9 mouse cellular contexts compared by ENCODE assay signal in genomic region chr17:83353011-83353410, GRCm38 (mm10). TPM values are rescaled to one million over a fixed set of nuclear protein-coding genes. Genes with fewer than 3 reads are reported as not detected.
A peak's percentile ranks its signal among the peaks of the same experiment; 100 is the strongest.
DNase-seq lines count a peak whose midpoint lies in the region; ATAC-seq and TF ChIP-seq lines count a peak whose summit lies in the region.
"Had no signal": no experiment of that assay in that cellular context is flagged by ENCODE, and none has a peak within 500 bp of the region (broad histone marks: within the 10 kb centered on the region; RNA-seq: fewer than 3 reads in every experiment).

No protein-coding gene starts in this region.

- DNase-seq in left cerebral cortex, adult 2 months (ENCODE audit: extremely low spot score in 1 of 2, low spot score in 2 of 2) = no peak
- DNase-seq in left cerebral cortex, postnatal 36 days (ENCODE audit: low spot score in 2 of 2) = no peak
- no peak for DNase-seq in left cerebral cortex, postnatal 14 days (ENCODE audit: low spot score in 2 of 2)
- no peak for DNase-seq in cerebellum, adult 11-12 months
- no peak for DNase-seq in left cerebral cortex, adult 11 months (ENCODE audit: low spot score)

- 5% methylated on average over 5 of the region's 5 CpGs for WGBS in embryonic facial prominence, embryonic 13.5 days
- WGBS in intestine, embryonic 16.5 days = 32% methylated on average over 5 of the region's 5 CpGs
- WGBS in neural tube, embryonic 13.5 days = 13% methylated on average over 5 of the region's 5 CpGs

- no peak for TF ChIP-seq CTCF in left cerebral cortex, adult 2 months (IDR thresholded peaks at IDR 0.05)

- no peak for ATAC-seq in embryonic facial prominence, embryonic 13.5 days (ENCODE audit: insufficient number of reproducible peaks, insufficient read depth, low FRiP score, low TSS enrichment, low read depth)
- ATAC-seq in intestine, embryonic 16.5 days = no peak
- ATAC-seq in neural tube, embryonic 13.5 days (ENCODE audit: low read depth) = no peak
- ATAC-seq: activated CD4-positive, CD25-positive, alpha-beta regulatory T cell, adult 4 months had no signal

- H3K9me3 ChIP-seq in embryonic facial prominence, embryonic 13.5 days = no peaks in the 10 kb centered on the region
- H3K9me3 ChIP-seq in intestine, embryonic 16.5 days (ENCODE audit: control insufficient read depth, low read length) = no peaks in the 10 kb centered on the region
- H3K9me3 ChIP-seq in neural tube, embryonic 13.5 days = no peaks in the 10 kb centered on the region

- no peaks in the 10 kb centered on the region for H3K27me3 ChIP-seq in embryonic facial prominence, embryonic 13.5 days
- no peaks in the 10 kb centered on the region for H3K27me3 ChIP-seq in intestine, embryonic 16.5 days (replicated peaks; ENCODE audit: control insufficient read depth, insufficient read depth, low read length)
- no peaks in the 10 kb centered on the region for H3K27me3 ChIP-seq in neural tube, embryonic 13.5 days

- peaks cover 31% of the 10 kb centered on the region for H3K4me1 ChIP-seq in embryonic facial prominence, embryonic 13.5 days
- H3K4me1 ChIP-seq in intestine, embryonic 16.5 days (ENCODE audit: control insufficient read depth, insufficient read depth, low read length) = peaks cover 19% of the 10 kb centered on the region
- peaks cover 31% of the 10 kb centered on the region for H3K4me1 ChIP-seq in neural tube, embryonic 13.5 days (replicated peaks)

- H3K4me2 ChIP-seq in embryonic facial prominence, embryonic 13.5 days = peak overlapping the region; percentile 67
- H3K4me2 ChIP-seq in intestine, embryonic 16.5 days (ENCODE audit: low read depth, low read length) = peak overlapping the region; percentile 39
- peak overlapping the region; percentile 90 for H3K4me2 ChIP-seq in neural tube, embryonic 13.5 days

- H3K9ac ChIP-seq in embryonic facial prominence, embryonic 13.5 days = 0 out of 2 replicates have a peak overlapping the region, but pooled peaks have one; percentile 59
- H3K9ac ChIP-seq in intestine, embryonic 16.5 days (ENCODE audit: low read depth, low read length) = no peak overlapping the region; the same call in 1 of the 2 replicates
- H3K9ac ChIP-seq in neural tube, embryonic 13.5 days = peak overlapping the region; percentile 47; the same call in 1 of the 2 replicates

- no peaks in the 10 kb centered on the region for H3K36me3 ChIP-seq in embryonic facial prominence, embryonic 13.5 days
- no peaks in the 10 kb centered on the region for H3K36me3 ChIP-seq in intestine, embryonic 16.5 days (ENCODE audit: control insufficient read depth, insufficient read depth, low read length)
- no peaks in the 10 kb centered on the region for H3K36me3 ChIP-seq in neural tube, embryonic 13.5 days

- no peak overlapping the region for H3K27ac ChIP-seq in left cerebral cortex, adult 2 months
- H3K27ac ChIP-seq in embryonic facial prominence, embryonic 13.5 days = peak overlapping the region; percentile 88
- H3K27ac ChIP-seq in intestine, embryonic 16.5 days (ENCODE audit: low read length) = no peak overlapping the region
- no peak overlapping the region for H3K27ac ChIP-seq in neural tube, embryonic 13.5 days (replicated peaks)

- intact Hi-C loops in left cerebral cortex, adult 2 months (cut with DNase I) = loop anchor here (5.0 kb wide), 1 partner anchor 459 kb away; no protein-coding TSS in a partner anchor
- intact Hi-C loops in left cerebral cortex, postnatal 36 days (cut with DNase I) = loop anchor here (10.0 kb wide), 1 partner anchor 162 kb away; the partner anchor contains the start of gene Cox7a2l
- intact Hi-C loops in left cerebral cortex, postnatal 14 days (cut with DNase I) = loop anchor here (5.0 kb wide), 1 partner anchor 76 kb away; no protein-coding TSS in a partner anchor

- peak overlapping the region; percentile 76; the same call in 1 of the 2 replicates for H3K4me3 ChIP-seq in left cerebral cortex, adult 2 months
- H3K4me3 ChIP-seq in embryonic facial prominence, embryonic 13.5 days = peak overlapping the region; percentile 83
- H3K4me3 ChIP-seq in intestine, embryonic 16.5 days (ENCODE audit: low read length) = peak overlapping the region; percentile 26; the same call in 1 of the 2 replicates
- peak overlapping the region; percentile 85 for H3K4me3 ChIP-seq in neural tube, embryonic 13.5 days

RNA-seq across cellular contexts. Expression of gene Eml4, which starts 2.3 kb away (rescaled TPM):
- 10 to 100 TPM; 23.2 to 24.2 TPM for total RNA-seq in left cerebral cortex, adult 2 months (2021)
- 10 to 100 TPM; 20.2 to 23.1 TPM for total RNA-seq in left cerebral cortex, postnatal 36 days (2021)
- 41.6 and 43.7 TPM in 2 replicates for polyA plus RNA-seq in embryonic facial prominence, embryonic 13.5 days (2015; fragmentation: Nextera tagmentation; extraction: Ambion mirVana)
- polyA plus RNA-seq in intestine, embryonic 16.5 days (2015; fragmentation: Nextera tagmentation; extraction: Ambion mirVana) = 26.3 and 28.8 TPM in 2 replicates
- 31.6 and 37.6 TPM in 2 replicates for polyA plus RNA-seq in neural tube, embryonic 13.5 days (2015; fragmentation: Nextera tagmentation; extraction: Ambion mirVana)
- 10 to 100 TPM; 25.8 to 26.4 TPM for total RNA-seq in left cerebral cortex, postnatal 14 days (2021)

Comparison
In these comparisons a context has a peak if more than half of its experiments do, and no peak if none do; other contexts are left out.
1. H3K4me3 ChIP-seq: peak in every context shown above with its lines; median percentile 85 in neural tube, embryonic 13.5 days; 83 in embryonic facial prominence, embryonic 13.5 days; 76 in left cerebral cortex, adult 2 months; 26 in intestine, embryonic 16.5 days.
2. H3K4me2 ChIP-seq: peak in every context shown above with its lines; median percentile 90 in neural tube, embryonic 13.5 days; 67 in embryonic facial prominence, embryonic 13.5 days; 39 in intestine, embryonic 16.5 days.